Mouse (Mus musculus) heart, embryonic 10.5 days (tissue): ENCODE measurements around the gene Gm20806. TPM values are rescaled to one million over a fixed set of nuclear protein-coding genes. Genes with fewer than 3 reads are reported as not detected.
"Not testable (repeated sequence)": the region's sequence is repeated elsewhere in the genome, so short reads cannot be mapped to it uniquely, and the experiment has no call there.

Experiments used
- DNase-seq: peaks from one replicate; pipeline ENCODE4 v3.0.0-alpha.2; 2017; ENCODE audit warnings: low spot score
- H3K27ac ChIP-seq: fragments of 300-500 bp; sonication (generic); 2 replicates; pipeline ENCODE4 v1.5.1; 2016; ENCODE audit warnings: mild to moderate bottlenecking
- H3K27me3 ChIP-seq: fragments of 300-500 bp; sonication (generic); 2 replicates; pipeline ENCODE4 v1.6.1; 2016; ENCODE audit warnings: mild to moderate bottlenecking; ENCODE audit not compliant: poor library complexity, insufficient read depth, severe bottlenecking
- H3K36me3 ChIP-seq: fragments of 300-500 bp; sonication (generic); 2 replicates; pipeline ENCODE4 v1.6.1; 2016; ENCODE audit warnings: mild to moderate bottlenecking, moderate library complexity
- H3K4me1 ChIP-seq: fragments of 300-500 bp; sonication (generic); 2 replicates; pipeline ENCODE4 v1.6.1; 2016; ENCODE audit warnings: mild to moderate bottlenecking
- H3K4me3 ChIP-seq: fragments of 300-500 bp; sonication (generic); 2 replicates; pipeline ENCODE4 v1.5.1; 2016; ENCODE audit warnings: mild to moderate bottlenecking, moderate library complexity
- H3K9me3 ChIP-seq: fragments of 300-500 bp; sonication (generic); 2 replicates; pipeline ENCODE4 v1.6.1; 2016; ENCODE audit warnings: mild to moderate bottlenecking, moderate library complexity
- WGBS: fragments of 180-500 bp; shearing (Covaris S2); methylation state at CpG from one replicate; pipeline ENCODE4 v1.1.7; 2016; 5-methylcytosine and 5-hydroxymethylcytosine counted together
- polyA plus RNA-seq: library from polyadenylated mRNA; unstranded; fragments of >200 nt; fragmentation: Nextera tagmentation; extraction: Ambion mirVana; gene quantifications from 2 replicates; pipeline ENCODE4 v1.2.1, GENCODE M21; 2016

Gm20806 gene
- not detected in 2 replicates for polyA plus RNA-seq

DNA sequence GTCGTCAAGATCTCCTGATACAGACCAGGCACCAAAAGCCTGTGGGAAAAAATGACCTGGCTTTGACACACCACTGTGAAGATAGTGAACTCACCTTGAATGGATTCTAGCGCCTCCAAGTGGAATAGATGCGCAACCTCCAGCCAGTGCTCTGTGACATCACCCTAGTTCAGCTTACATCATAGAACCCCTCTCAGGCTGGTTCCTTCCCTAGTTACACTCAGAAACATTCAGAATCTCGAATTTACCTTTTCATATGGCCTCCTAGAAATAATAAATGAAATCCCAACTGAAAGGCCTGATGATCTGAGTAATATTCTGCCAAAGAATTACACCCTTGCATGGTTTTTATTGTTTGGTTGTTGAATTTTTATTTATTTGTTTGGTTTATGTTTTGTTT lies at the start of gene Gm20806:
Gm20806 (minus strand) TSS at position 101 of the 400 bp plus-strand sequence.
- not testable (repeated sequence) for H3K27me3 ChIP-seq, H3K36me3 ChIP-seq, H3K4me3 ChIP-seq, DNase-seq, H3K4me1 ChIP-seq, H3K9me3 ChIP-seq, H3K27ac ChIP-seq
- WGBS = no CpG with 5 or more reads among the region's 4 CpGs
